Comparison of ENCODE assay signal across 9 mouse cellular contexts in genomic region chr5:150840596-150840995, GRCm38 (mm10).
A peak's percentile ranks its signal among the peaks of the same experiment; 100 is the strongest.
DNase-seq lines count a peak whose midpoint lies in the region; ATAC-seq and TF ChIP-seq lines count a peak whose summit lies in the region.
"Had no signal": no experiment of that assay in that cellular context is flagged by ENCODE, and none has a peak within 500 bp of the region (broad histone marks: within the 10 kb centered on the region; RNA-seq: fewer than 3 reads in every experiment).

No protein-coding gene starts in this region.

- peak overlapping the region; percentile 28; the same call in 1 of the 2 replicates for H3K27ac ChIP-seq in gastrocnemius, adult 2 months
- peak overlapping the region; percentile 65; the same call in 1 of the 2 replicates for H3K27ac ChIP-seq in liver, embryonic 12.5 days

- no peaks in the 10 kb centered on the region for H3K9me3 ChIP-seq in liver, embryonic 12.5 days (replicated peaks)
- H3K9me3 ChIP-seq: G1E had no signal

- no peaks in the 10 kb centered on the region for H3K27me3 ChIP-seq in liver, embryonic 12.5 days (replicated peaks)

- WGBS in liver, embryonic 12.5 days (ENCODE audit: insufficient replicate concordance): 23% methylated on average over 11 of the region's 11 CpGs

- H3K9ac ChIP-seq in liver, embryonic 12.5 days: no peak overlapping the region

- H3K4me3 ChIP-seq in gastrocnemius, adult 2 months: peak overlapping the region; percentile 45
- H3K4me3 ChIP-seq in liver, embryonic 12.5 days: no peak overlapping the region

- no peak for DNase-seq in gastrocnemius, adult 2 months
- DNase-seq in gastrocnemius, adult 18-20 months (ENCODE audit: low spot score): no peak
- DNase-seq in adrenal gland, postnatal 10 days: peak; percentile 30
- peak; percentile 21 to 24 for DNase-seq in heart, postnatal 10 days
- DNase-seq in yolk sac, embryonic 10.5 days (ENCODE audit: low spot score): peak; percentile 37
- no peak for DNase-seq in left cerebral cortex, postnatal 14 days (ENCODE audit: low spot score in 2 of 2)
- no peak for DNase-seq in ovary, postnatal 14 days (ENCODE audit: low spot score)

- peak; percentile 30; the same call in 1 of the 2 replicates for ATAC-seq in liver, embryonic 12.5 days

- H3K4me1 ChIP-seq in liver, embryonic 12.5 days: 0 out of 2 replicates have a peak, but pooled peaks cover 10% of the 10 kb centered on the region

- H3K4me2 ChIP-seq in liver, embryonic 12.5 days: 0 out of 2 replicates have a peak overlapping the region, but pooled peaks have one; percentile 0

- no peak for TF ChIP-seq CTCF in gastrocnemius, adult 2 months (IDR thresholded peaks at IDR 0.05)

- intact Hi-C loops in gastrocnemius, adult 2 months (cut with DNase I): no loop called here
- intact Hi-C loops in heart, postnatal 10 days (cut with DNase I): no loop called here
- intact Hi-C loops in left cerebral cortex, postnatal 14 days (cut with DNase I): no loop called here

- H3K36me3 ChIP-seq in liver, embryonic 12.5 days: no peaks in the 10 kb centered on the region
- H3K36me3 ChIP-seq: G1E had no signal

Comparison
In these comparisons a context has a peak if more than half of its experiments do, and no peak if none do; other contexts are left out.
1. DNase-seq: peak in adrenal gland, postnatal 10 days (single experiment), heart, postnatal 10 days (2 of 2) and yolk sac, embryonic 10.5 days (single experiment); none in gastrocnemius, adult 2 months (single experiment), gastrocnemius, adult 18-20 months (single experiment), left cerebral cortex, postnatal 14 days (0 of 2) and ovary, postnatal 14 days (single experiment).